Mouse (Mus musculus): ENCODE measurements around the gene Cdk5rap3. TPM values are rescaled to one million over a fixed set of nuclear protein-coding genes. Genes with fewer than 3 reads are reported as not detected.
A peak's percentile ranks its signal among the peaks of the same experiment; 100 is the strongest.

The Cdk5rap3 gene
- polyA plus RNA-seq, 1 experiment from 2014 or later = 82.3 TPM

- H3K9ac ChIP-seq = no peak overlapping the region
- 26% methylated on average over 14 of the region's 14 CpGs for WGBS
- no peaks in the 10 kb centered on the region for H3K36me3 ChIP-seq
- H3K27ac ChIP-seq (replicated peaks) = no peak overlapping the region
- H3K4me1 ChIP-seq = no peaks in the 10 kb centered on the region
- no peak overlapping the region for H3K4me2 ChIP-seq (replicated peaks)
- H3K9me3 ChIP-seq (replicated peaks) = no peaks in the 10 kb centered on the region
- H3K4me3 ChIP-seq (replicated peaks) = no peak overlapping the region
- ATAC-seq (ENCODE audit: insufficient number of reproducible peaks, low FRiP score, low TSS enrichment, low read depth) = no peak
- H3K27me3 ChIP-seq = no peaks in the 10 kb centered on the region
Observed at GRCm38 (mm10) chr11:96891784-96892527, 24.3 kb downstream of the Cdk5rap3 start.

DNA sequence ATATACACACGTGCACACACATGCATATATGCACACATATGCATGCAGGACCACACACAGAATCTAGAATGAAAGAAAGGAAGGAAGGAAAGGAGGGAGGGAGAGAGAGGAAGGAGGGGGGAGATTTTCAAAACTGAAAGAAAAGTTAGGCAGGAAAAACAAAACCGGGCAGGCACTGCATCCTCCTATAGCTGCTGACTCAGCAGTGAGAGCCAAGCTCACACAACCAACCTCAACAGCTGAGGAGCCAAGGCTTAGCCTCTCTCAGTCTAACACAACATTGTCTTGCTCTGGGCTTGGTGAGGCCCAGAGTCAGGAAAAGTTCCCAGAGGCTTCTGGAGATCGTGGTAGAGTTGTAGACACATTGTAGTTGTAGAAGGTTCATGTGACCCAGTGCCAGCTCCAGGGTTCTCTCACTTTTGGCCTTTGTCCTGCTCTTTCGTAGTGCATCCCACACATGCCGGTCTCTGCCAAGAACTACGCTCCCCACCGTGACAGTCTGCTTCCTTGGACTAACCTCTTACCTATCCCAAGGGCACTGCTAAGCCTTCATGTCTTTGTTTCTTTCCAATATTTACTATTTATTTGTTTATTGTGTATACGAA is 29.3 kb downstream of the Cdk5rap3 start:
- H3K4me1 ChIP-seq = peaks cover 9% of the 10 kb centered on the region
- H3K9me3 ChIP-seq (replicated peaks) = no peaks in the 10 kb centered on the region
- H3K9ac ChIP-seq = no peak overlapping the region
- no peak overlapping the region for H3K4me2 ChIP-seq (replicated peaks)
- no peak for ATAC-seq (ENCODE audit: insufficient number of reproducible peaks, low FRiP score, low TSS enrichment, low read depth)
- no peak overlapping the region for H3K27ac ChIP-seq (replicated peaks)
- no peaks in the 10 kb centered on the region for H3K36me3 ChIP-seq
- no peaks in the 10 kb centered on the region for H3K27me3 ChIP-seq
- 78% methylated on average over 8 of the region's 8 CpGs for WGBS
- H3K4me3 ChIP-seq (replicated peaks) = no peak overlapping the region

GRCm38 (mm10) chr11:96885901-96886340 is 30.4 kb downstream of the Cdk5rap3 start:
- Histone ChIP-seq H3K9me3 (replicated peaks) (no peaks in the 10 kb centered on the region), H3K27me3 (no peaks in the 10 kb centered on the region), H3K4me2 (replicated peaks) (no peak overlapping the region), H3K36me3 (no peaks in the 10 kb centered on the region), H3K9ac (no peak overlapping the region), H3K4me3 (replicated peaks) (no peak overlapping the region), H3K4me1 (peaks cover 9% of the 10 kb centered on the region), H3K27ac (replicated peaks) (no peak overlapping the region)
- no peak for ATAC-seq (ENCODE audit: insufficient number of reproducible peaks, low FRiP score, low TSS enrichment, low read depth)
- WGBS = 17% methylated on average over 5 of the region's 5 CpGs

DNA sequence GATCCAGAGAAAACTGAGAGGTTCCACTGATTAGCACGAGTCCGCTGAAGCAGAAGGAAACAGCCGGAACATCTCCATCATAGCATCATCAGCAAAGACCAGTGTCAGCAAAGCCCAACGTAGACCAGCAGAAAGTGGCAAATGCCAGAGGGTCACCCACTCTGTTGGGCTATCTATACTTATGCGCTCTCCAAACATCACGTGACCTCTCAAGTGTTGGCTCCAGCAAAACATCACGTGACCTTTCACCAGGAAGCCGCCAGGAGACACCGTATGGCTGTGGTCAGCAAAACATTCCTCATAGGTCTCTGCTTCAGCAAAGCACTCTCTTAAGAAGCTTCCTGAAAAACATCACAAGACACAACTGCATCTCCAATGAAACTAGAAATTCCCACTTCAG is 36.0 kb downstream of the Cdk5rap3 start:
- WGBS = 87% methylated on average over 9 of the region's 9 CpGs
- no peak overlapping the region for H3K4me2 ChIP-seq (replicated peaks)
- H3K4me1 ChIP-seq = peaks cover 16% of the 10 kb centered on the region
- H3K27ac ChIP-seq (replicated peaks) = no peak overlapping the region
- no peak overlapping the region for H3K9ac ChIP-seq
- H3K9me3 ChIP-seq (replicated peaks) = no peaks in the 10 kb centered on the region
- no peaks in the 10 kb centered on the region for H3K36me3 ChIP-seq
- no peak overlapping the region for H3K4me3 ChIP-seq (replicated peaks)
- H3K27me3 ChIP-seq = 0 out of 2 replicates have a peak, but pooled peaks cover 2% of the 10 kb centered on the region
- no peak for ATAC-seq (ENCODE audit: insufficient number of reproducible peaks, low FRiP score, low TSS enrichment, low read depth)

GRCm38 (mm10) chr11:96879359-96879758 is 36.9 kb downstream of the Cdk5rap3 start:
- 0 out of 2 replicates have a peak, but pooled peaks cover 2% of the 10 kb centered on the region for H3K27me3 ChIP-seq
- no peaks in the 10 kb centered on the region for H3K36me3 ChIP-seq
- no peak overlapping the region for H3K4me3 ChIP-seq (replicated peaks)
- H3K4me1 ChIP-seq = peaks cover 18% of the 10 kb centered on the region
- no peak overlapping the region for H3K4me2 ChIP-seq (replicated peaks)
- H3K9ac ChIP-seq = no peak overlapping the region
- 34% methylated on average over 7 of the region's 7 CpGs for WGBS
- no peak for ATAC-seq (ENCODE audit: insufficient number of reproducible peaks, low FRiP score, low TSS enrichment, low read depth)
- no peaks in the 10 kb centered on the region for H3K9me3 ChIP-seq (replicated peaks)
- H3K27ac ChIP-seq (replicated peaks) = no peak overlapping the region

- Histone ChIP-seq H3K9ac (no peak overlapping the region), H3K27ac (replicated peaks) (no peak overlapping the region), H3K4me2 (replicated peaks) (no peak overlapping the region), H3K4me1 (peaks cover 21% of the 10 kb centered on the region), H3K4me3 (replicated peaks) (no peak overlapping the region), H3K36me3 (no peaks in the 10 kb centered on the region), H3K27me3 (0 out of 2 replicates have a peak, but pooled peaks cover 2% of the 10 kb centered on the region), H3K9me3 (replicated peaks) (no peaks in the 10 kb centered on the region)
- 56% methylated on average over 3 of the region's 3 CpGs for WGBS
- no peak for ATAC-seq (ENCODE audit: insufficient number of reproducible peaks, low FRiP score, low TSS enrichment, low read depth)
Observed at GRCm38 (mm10) chr11:96878715-96879114, 37.6 kb downstream of the Cdk5rap3 start.

DNA sequence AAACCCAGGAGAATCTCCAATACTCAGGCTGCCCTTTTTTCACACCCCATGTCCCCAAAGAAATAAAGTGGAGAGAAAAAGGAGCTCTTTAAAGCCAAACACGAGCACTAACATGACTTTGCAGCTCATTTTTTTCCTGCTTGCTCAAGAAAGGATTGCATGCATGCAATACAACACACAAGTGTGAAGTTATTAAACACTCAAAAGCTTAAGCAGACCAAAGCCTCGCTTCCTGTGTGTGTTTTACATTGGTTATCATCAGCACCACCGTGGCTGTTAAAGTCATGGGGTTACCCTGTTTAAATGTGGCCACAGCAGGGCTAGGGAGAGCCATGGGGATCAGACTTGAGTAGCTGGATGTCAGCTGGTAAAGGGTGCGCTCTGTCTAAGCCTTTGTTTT is 39.2 kb downstream of the Cdk5rap3 start:
- H3K9ac ChIP-seq = no peak overlapping the region
- H3K4me1 ChIP-seq = peaks cover 37% of the 10 kb centered on the region
- no peak overlapping the region for H3K4me3 ChIP-seq (replicated peaks)
- WGBS = 47% methylated on average over 4 of the region's 4 CpGs
- no peaks in the 10 kb centered on the region for H3K9me3 ChIP-seq (replicated peaks)
- H3K4me2 ChIP-seq (replicated peaks) = no peak overlapping the region
- H3K36me3 ChIP-seq = no peaks in the 10 kb centered on the region
- H3K27ac ChIP-seq (replicated peaks) = no peak overlapping the region
- 0 out of 2 replicates have a peak, but pooled peaks cover 2% of the 10 kb centered on the region for H3K27me3 ChIP-seq
- ATAC-seq (ENCODE audit: insufficient number of reproducible peaks, low FRiP score, low TSS enrichment, low read depth) = no peak

DNA sequence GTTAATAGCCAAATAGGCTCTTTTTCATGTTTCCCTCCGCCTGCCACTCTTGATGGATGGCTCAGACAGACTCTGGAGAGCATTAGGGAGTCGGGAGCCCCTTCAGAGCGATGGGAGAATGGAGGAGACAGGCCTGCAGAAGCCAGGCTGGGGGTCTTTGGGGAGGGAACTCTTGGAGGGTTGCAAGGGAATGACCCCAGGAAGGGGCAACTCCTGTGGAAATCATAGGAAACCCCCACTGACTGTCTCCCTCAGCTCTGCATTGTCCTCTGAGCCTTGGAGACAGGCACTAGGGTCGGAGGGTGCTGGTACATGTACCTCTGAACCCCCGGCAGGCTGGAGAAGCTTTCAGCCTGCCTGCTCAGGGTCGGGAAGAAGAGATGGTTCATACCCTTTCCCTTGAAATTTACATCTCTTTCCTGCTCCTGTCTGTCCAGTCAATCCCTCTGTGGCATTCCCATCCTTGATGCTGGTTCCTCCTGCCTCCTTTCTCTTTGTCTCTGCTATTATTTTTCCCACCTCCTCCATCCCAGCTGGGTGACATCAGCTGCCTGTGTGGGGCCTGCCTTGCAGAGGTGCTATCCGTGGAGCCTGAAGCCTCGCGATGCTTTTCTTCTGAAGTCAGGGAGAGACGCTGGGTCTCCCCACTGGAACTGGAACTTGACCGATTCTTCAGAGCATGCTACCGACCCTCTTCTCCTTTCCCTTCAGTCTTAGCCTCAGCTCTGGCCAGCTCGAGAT is 39.8 kb downstream of the Cdk5rap3 start:
- H3K4me2 ChIP-seq (replicated peaks) = peak overlapping the region; percentile 84
- 16% methylated on average over 13 of the region's 13 CpGs for WGBS
- H3K36me3 ChIP-seq = no peaks in the 10 kb centered on the region
- H3K9me3 ChIP-seq (replicated peaks) = no peaks in the 10 kb centered on the region
- peaks cover 37% of the 10 kb centered on the region for H3K4me1 ChIP-seq
- H3K4me3 ChIP-seq (replicated peaks) = peak overlapping the region; percentile 44
- 0 out of 2 replicates have a peak, but pooled peaks cover 2% of the 10 kb centered on the region for H3K27me3 ChIP-seq
- ATAC-seq (ENCODE audit: insufficient number of reproducible peaks, low FRiP score, low TSS enrichment, low read depth) = no peak
- no peak overlapping the region for H3K9ac ChIP-seq
- no peak overlapping the region for H3K27ac ChIP-seq (replicated peaks)

DNA sequence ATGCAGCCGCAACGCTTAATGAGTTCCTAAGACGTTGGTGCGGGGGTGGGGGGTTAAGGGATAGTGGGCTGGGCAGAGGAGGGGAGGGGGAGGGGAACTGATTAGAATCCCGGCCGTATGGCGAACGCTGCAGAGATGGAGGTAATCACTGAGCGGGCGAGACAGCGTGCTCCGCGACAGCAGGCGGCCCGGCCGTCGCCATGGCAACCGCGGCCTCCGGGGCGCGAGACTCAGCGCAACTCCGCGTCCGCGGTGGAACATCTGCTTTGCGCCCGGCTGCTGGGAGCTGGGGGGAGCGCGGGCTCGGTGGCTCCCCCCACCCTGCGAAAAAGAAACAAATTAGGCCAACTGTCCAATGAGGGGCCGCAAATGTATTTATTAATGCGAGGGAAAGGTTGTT is 40.6 kb downstream of the Cdk5rap3 start:
- H3K36me3 ChIP-seq = no peaks in the 10 kb centered on the region
- under 1% methylated on average over 35 of the region's 35 CpGs for WGBS
- peaks cover 37% of the 10 kb centered on the region for H3K4me1 ChIP-seq
- peak; percentile 68 for ATAC-seq (ENCODE audit: insufficient number of reproducible peaks, low FRiP score, low TSS enrichment, low read depth)
- H3K27ac ChIP-seq (replicated peaks) = no peak overlapping the region
- H3K4me2 ChIP-seq (replicated peaks) = peak overlapping the region; percentile 84
- no peak overlapping the region for H3K9ac ChIP-seq
- peak overlapping the region; percentile 44 for H3K4me3 ChIP-seq (replicated peaks)
- no peaks in the 10 kb centered on the region for H3K9me3 ChIP-seq (replicated peaks)
- 0 out of 2 replicates have a peak, but pooled peaks cover 2% of the 10 kb centered on the region for H3K27me3 ChIP-seq

GRCm38 (mm10) chr11:96875270-96875669 is 41.0 kb downstream of the Cdk5rap3 start:
- Histone ChIP-seq H3K4me1 (peaks cover 37% of the 10 kb centered on the region), H3K4me3 (replicated peaks) (peak overlapping the region; percentile 44), H3K4me2 (replicated peaks) (peak overlapping the region; percentile 84), H3K9ac (no peak overlapping the region), H3K36me3 (no peaks in the 10 kb centered on the region), H3K27me3 (0 out of 2 replicates have a peak, but pooled peaks cover 2% of the 10 kb centered on the region), H3K9me3 (replicated peaks) (no peaks in the 10 kb centered on the region), H3K27ac (replicated peaks) (no peak overlapping the region)
- WGBS = 21% methylated on average over 4 of the region's 4 CpGs
- peak; percentile 10; the same call in 1 of the 2 replicates for ATAC-seq (ENCODE audit: insufficient number of reproducible peaks, low FRiP score, low TSS enrichment, low read depth)

GRCm38 (mm10) chr11:96873601-96874140 is 42.6 kb downstream of the Cdk5rap3 start:
- no peak for ATAC-seq (ENCODE audit: insufficient number of reproducible peaks, low FRiP score, low TSS enrichment, low read depth)
- peaks cover 37% of the 10 kb centered on the region for H3K4me1 ChIP-seq
- 0 out of 2 replicates have a peak overlapping the region, but pooled peaks have one; percentile 8 for H3K4me2 ChIP-seq (replicated peaks)
- no peak overlapping the region for H3K9ac ChIP-seq
- no peaks in the 10 kb centered on the region for H3K9me3 ChIP-seq (replicated peaks)
- 44% methylated on average over 11 of the region's 11 CpGs for WGBS
- H3K27me3 ChIP-seq = 0 out of 2 replicates have a peak, but pooled peaks cover 2% of the 10 kb centered on the region
- H3K27ac ChIP-seq (replicated peaks) = peak overlapping the region; percentile 68; the same call in 1 of the 2 replicates
- H3K36me3 ChIP-seq = no peaks in the 10 kb centered on the region
- H3K4me3 ChIP-seq (replicated peaks) = no peak overlapping the region
